Mouse (Mus musculus) intestine, embryonic 16.5 days (tissue): ENCODE data around the gene Ptch2. TPM values are rescaled to one million over a fixed set of nuclear protein-coding genes. Genes with fewer than 3 reads are reported as not detected.

Source experiments
- ATAC-seq: fragments of 200-750 bp; cut with Nextera tagmentation; 2 replicates; pipeline ENCODE4 v1.8.0; 2017; ENCODE audit warnings: moderate TSS enrichment, moderate library complexity
- H3K27ac ChIP-seq: fragments of 300-500 bp; sonication (generic); 2 replicates; pipeline ENCODE4 v1.5.1; 2014; ENCODE audit warnings: mild to moderate bottlenecking, low read length
- H3K27me3 ChIP-seq: fragments of 300-500 bp; sonication (generic); replicated peaks from 2 replicates; pipeline ENCODE4 v1.6.1; 2014; ENCODE audit warnings: low read length, control low read depth, mixed read lengths; ENCODE audit not compliant: control insufficient read depth, insufficient read depth
- H3K36me3 ChIP-seq: fragments of 300-500 bp; sonication (generic); 2 replicates; pipeline ENCODE4 v1.6.1; 2014; ENCODE audit warnings: low read length, control low read depth; ENCODE audit not compliant: control insufficient read depth, insufficient read depth
- H3K4me1 ChIP-seq: fragments of 300-500 bp; sonication (generic); 2 replicates; pipeline ENCODE4 v1.6.1; 2014; ENCODE audit warnings: low read length, control low read depth, mixed read lengths; ENCODE audit not compliant: control insufficient read depth, insufficient read depth
- H3K4me2 ChIP-seq: fragments of 300-500 bp; sonication (generic); 2 replicates; pipeline ENCODE4 v1.6.1; 2014; ENCODE audit warnings: low read depth, low read length, control low read depth
- H3K4me3 ChIP-seq: fragments of 300-500 bp; sonication (generic); 2 replicates; pipeline ENCODE4 v1.5.1; 2014; ENCODE audit warnings: mild to moderate bottlenecking, low read length
- H3K9ac ChIP-seq: fragments of 300-500 bp; sonication (generic); 2 replicates; pipeline ENCODE4 v1.6.1; 2014; ENCODE audit warnings: low read depth, low read length
- H3K9me3 ChIP-seq: fragments of 300-500 bp; sonication (generic); 2 replicates; pipeline ENCODE4 v1.6.1; 2016; ENCODE audit warnings: low read length, control low read depth; ENCODE audit not compliant: control insufficient read depth
- WGBS: fragments of 180-500 bp; shearing (Covaris S2); extraction: QIAGEN DNeasy Blood & Tissue Kit; methylation state at CpG from one replicate; pipeline ENCODE4 v1.1.7; 2014; 5-methylcytosine and 5-hydroxymethylcytosine counted together
- polyA plus RNA-seq: library from polyadenylated mRNA; unstranded; fragments of >200 nt; fragmentation: Nextera tagmentation; extraction: Ambion mirVana; gene quantifications from 2 replicates; pipeline ENCODE4 v1.2.1, GENCODE M21; 2015

The Ptch2 gene
- polyA plus RNA-seq, 1 experiment from 2014 or later: 6.2 TPM

- no peak for ATAC-seq
- Histone ChIP-seq H3K36me3 (no peaks in the 10 kb centered on the region), H3K9me3 (no peaks in the 10 kb centered on the region), H3K27me3 (peaks cover 8% of the 10 kb centered on the region; the same call in 1 of the 2 replicates), H3K27ac (peak overlapping the region; percentile 46), H3K4me1 (peaks cover 18% of the 10 kb centered on the region), H3K4me3 (no peak overlapping the region), H3K9ac (no peak overlapping the region), H3K4me2 (0 out of 2 replicates have a peak overlapping the region, but pooled peaks have one; percentile 20)
- WGBS: 58% methylated on average over 2 of the region's 2 CpGs
Observed at GRCm38 (mm10) chr4:117098764-117099036, 2.8 kb downstream of the Ptch2 start.

GRCm38 (mm10) chr4:117100036-117100435 is 4.2 kb downstream of the Ptch2 start:
- ATAC-seq: no peak
- 83% methylated on average over 4 of the region's 4 CpGs for WGBS
- no peak overlapping the region for H3K4me3 ChIP-seq
- no peak overlapping the region for H3K27ac ChIP-seq
- peaks cover 18% of the 10 kb centered on the region for H3K4me1 ChIP-seq
- H3K9ac ChIP-seq: no peak overlapping the region
- peaks cover 8% of the 10 kb centered on the region; the same call in 1 of the 2 replicates for H3K27me3 ChIP-seq
- H3K4me2 ChIP-seq: no peak overlapping the region
- H3K36me3 ChIP-seq: no peaks in the 10 kb centered on the region
- H3K9me3 ChIP-seq: no peaks in the 10 kb centered on the region

DNA sequence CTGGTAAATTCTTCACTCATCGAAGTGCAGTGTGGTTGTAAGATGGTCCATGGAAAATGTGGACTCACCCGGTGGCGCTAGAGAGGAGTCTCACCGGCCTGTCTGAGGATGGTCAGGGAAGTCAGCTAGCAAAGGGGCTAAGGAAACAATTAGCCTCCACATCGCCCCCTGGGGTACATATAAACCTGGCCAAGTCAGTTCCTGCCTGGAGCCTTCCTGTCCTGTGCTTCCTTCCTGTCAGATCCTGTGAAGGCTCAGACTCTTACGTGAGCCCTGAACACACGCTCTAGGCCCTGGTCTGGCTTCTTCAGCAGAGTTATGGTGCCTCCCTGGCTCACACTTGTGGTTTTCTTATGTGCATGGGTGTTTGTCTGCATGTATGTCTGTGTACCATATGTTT is 5.3 kb downstream of the Ptch2 start:
- Histone ChIP-seq H3K9me3 (no peaks in the 10 kb centered on the region), H3K27me3 (peaks cover 3% of the 10 kb centered on the region; the same call in 1 of the 2 replicates), H3K4me3 (no peak overlapping the region), H3K4me1 (peaks cover 8% of the 10 kb centered on the region), H3K4me2 (no peak overlapping the region), H3K36me3 (no peaks in the 10 kb centered on the region), H3K27ac (no peak overlapping the region), H3K9ac (no peak overlapping the region)
- 55% methylated on average over 7 of the region's 7 CpGs for WGBS
- no peak for ATAC-seq

- H3K4me1 ChIP-seq: no peaks in the 10 kb centered on the region
- no peak overlapping the region for H3K9ac ChIP-seq
- H3K4me3 ChIP-seq: no peak overlapping the region
- no peak overlapping the region for H3K4me2 ChIP-seq
- H3K36me3 ChIP-seq: no peaks in the 10 kb centered on the region; the same call in 1 of the 2 replicates
- H3K27me3 ChIP-seq: no peaks in the 10 kb centered on the region
- ATAC-seq: no peak
- no peak overlapping the region for H3K27ac ChIP-seq
- WGBS: 78% methylated on average over 10 of the region's 10 CpGs
- no peaks in the 10 kb centered on the region for H3K9me3 ChIP-seq
Observed at GRCm38 (mm10) chr4:117104672-117105071, 8.8 kb downstream of the Ptch2 start.

- no peak overlapping the region for H3K9ac ChIP-seq
- no peaks in the 10 kb centered on the region for H3K9me3 ChIP-seq
- no peak overlapping the region for H3K27ac ChIP-seq
- no peak overlapping the region for H3K4me3 ChIP-seq
- H3K4me2 ChIP-seq: no peak overlapping the region
- WGBS: 67% methylated on average over 10 of the region's 10 CpGs
- H3K36me3 ChIP-seq: no peaks in the 10 kb centered on the region; the same call in 1 of the 2 replicates
- H3K4me1 ChIP-seq: no peaks in the 10 kb centered on the region
- ATAC-seq: no peak
- H3K27me3 ChIP-seq: no peaks in the 10 kb centered on the region
Observed at GRCm38 (mm10) chr4:117105127-117105526, 9.3 kb downstream of the Ptch2 start.

- H3K4me3 ChIP-seq: no peak overlapping the region
- 0 out of 2 replicates have a peak overlapping the region, but pooled peaks have one; percentile 3 for H3K9ac ChIP-seq
- no peak overlapping the region for H3K27ac ChIP-seq
- H3K9me3 ChIP-seq: no peaks in the 10 kb centered on the region
- 90% methylated on average over 18 of the region's 18 CpGs for WGBS
- H3K36me3 ChIP-seq: no peaks in the 10 kb centered on the region; the same call in 1 of the 2 replicates
- no peaks in the 10 kb centered on the region for H3K27me3 ChIP-seq
- no peak overlapping the region for H3K4me2 ChIP-seq
- H3K4me1 ChIP-seq: no peaks in the 10 kb centered on the region
- ATAC-seq: no peak
Observed at GRCm38 (mm10) chr4:117107813-117108523, 12.1 kb downstream of the Ptch2 start.

GRCm38 (mm10) chr4:117108524-117108849 is 12.6 kb downstream of the Ptch2 start:
- 0 out of 2 replicates have a peak overlapping the region, but pooled peaks have one; percentile 3 for H3K9ac ChIP-seq
- H3K9me3 ChIP-seq: no peaks in the 10 kb centered on the region
- H3K4me1 ChIP-seq: no peaks in the 10 kb centered on the region
- H3K4me3 ChIP-seq: no peak overlapping the region
- no peaks in the 10 kb centered on the region for H3K27me3 ChIP-seq
- ATAC-seq: no peak
- H3K36me3 ChIP-seq: no peaks in the 10 kb centered on the region; the same call in 1 of the 2 replicates
- 90% methylated on average over 6 of the region's 6 CpGs for WGBS
- no peak overlapping the region for H3K27ac ChIP-seq
- no peak overlapping the region for H3K4me2 ChIP-seq

- WGBS: 91% methylated on average over 25 of the region's 25 CpGs
- Histone ChIP-seq H3K9me3 (no peaks in the 10 kb centered on the region), H3K9ac (no peak overlapping the region), H3K36me3 (no peaks in the 10 kb centered on the region; the same call in 1 of the 2 replicates), H3K4me3 (no peak overlapping the region), H3K4me1 (no peaks in the 10 kb centered on the region), H3K27me3 (no peaks in the 10 kb centered on the region), H3K4me2 (no peak overlapping the region), H3K27ac (no peak overlapping the region)
- ATAC-seq: no peak
Observed at GRCm38 (mm10) chr4:117109330-117109729, 13.5 kb downstream of the Ptch2 start.

GRCm38 (mm10) chr4:117110249-117110648 is 14.4 kb downstream of the Ptch2 start:
- Histone ChIP-seq H3K9ac (no peak overlapping the region), H3K4me3 (no peak overlapping the region), H3K27ac (no peak overlapping the region), H3K9me3 (no peaks in the 10 kb centered on the region), H3K4me2 (no peak overlapping the region), H3K36me3 (no peaks in the 10 kb centered on the region; the same call in 1 of the 2 replicates), H3K4me1 (no peaks in the 10 kb centered on the region), H3K27me3 (no peaks in the 10 kb centered on the region)
- 91% methylated on average over 13 of the region's 13 CpGs for WGBS
- no peak for ATAC-seq

- no peak for ATAC-seq
- 89% methylated on average over 11 of the region's 11 CpGs for WGBS
- H3K9me3 ChIP-seq: no peaks in the 10 kb centered on the region
Observed at GRCm38 (mm10) chr4:117110985-117111384, 15.1 kb downstream of the Ptch2 start.

More at GRCm38 (mm10) chr4:117110985-117111384, 15.1 kb downstream of the Ptch2 start:
- Histone ChIP-seq H3K4me3 (no peak overlapping the region), H3K36me3 (no peaks in the 10 kb centered on the region; the same call in 1 of the 2 replicates), H3K4me2 (no peak overlapping the region), H3K27me3 (no peaks in the 10 kb centered on the region), H3K9ac (no peak overlapping the region), H3K4me1 (no peaks in the 10 kb centered on the region), H3K27ac (no peak overlapping the region)
